ENCODE assay signal across 17 mouse cellular contexts in genomic region chr2:132757911-132758310, GRCm38 (mm10). TPM values are rescaled to one million over a fixed set of nuclear protein-coding genes. Genes with fewer than 3 reads are reported as not detected.
DNase-seq lines count a peak whose midpoint lies in the region; ATAC-seq lines count a peak whose summit lies in the region.
"Had no signal": no experiment of that assay in that cellular context is flagged by ENCODE, and none has a peak within 500 bp of the region (broad histone marks: within the 10 kb centered on the region; RNA-seq: fewer than 3 reads in every experiment).

No protein-coding gene starts in this region.

- no peak overlapping the region for H3K9ac ChIP-seq in midbrain, embryonic 11.5 days (ENCODE audit: low read length)
- no peak overlapping the region for H3K9ac ChIP-seq in midbrain, embryonic 16.5 days (ENCODE audit: low read depth, low read length)
- H3K9ac ChIP-seq: forebrain, postnatal 0 days; intestine, embryonic 15.5 days; lung, embryonic 15.5 days; midbrain, embryonic 15.5 days had no signal

- H3K27me3 ChIP-seq in midbrain, embryonic 11.5 days (ENCODE audit: control insufficient read depth, insufficient read depth, low read length) = no peaks in the 10 kb centered on the region
- H3K27me3 ChIP-seq in midbrain, embryonic 16.5 days (ENCODE audit: control insufficient read depth, insufficient read depth, low read depth, low read length) = no peaks in the 10 kb centered on the region
- H3K27me3 ChIP-seq: intestine, embryonic 15.5 days; lung, embryonic 15.5 days; midbrain, embryonic 15.5 days had no signal

- no peak overlapping the region for H3K27ac ChIP-seq in midbrain, embryonic 11.5 days (ENCODE audit: low read depth, low read length)
- H3K27ac ChIP-seq in midbrain, embryonic 16.5 days (ENCODE audit: low read length) = no peak overlapping the region
- H3K27ac ChIP-seq: hindbrain, embryonic 10.5 days; intestine, embryonic 15.5 days; kidney, postnatal 0 days; lung, embryonic 15.5 days; midbrain, embryonic 15.5 days had no signal

- no peak overlapping the region for H3K4me2 ChIP-seq in midbrain, embryonic 11.5 days
- no peak overlapping the region for H3K4me2 ChIP-seq in midbrain, embryonic 16.5 days (ENCODE audit: low read length)
- H3K4me2 ChIP-seq: intestine, embryonic 15.5 days; liver, embryonic 11.5 days; lung, embryonic 15.5 days; midbrain, embryonic 15.5 days had no signal

- H3K4me3 ChIP-seq in midbrain, embryonic 11.5 days (ENCODE audit: low read depth, low read length) = no peak overlapping the region
- H3K4me3 ChIP-seq in midbrain, embryonic 16.5 days (ENCODE audit: low read depth, low read length) = no peak overlapping the region
- H3K4me3 ChIP-seq: erythroblast, embryonic 14.5 days; hindbrain, embryonic 10.5 days; intestine, embryonic 15.5 days; lung, embryonic 15.5 days; midbrain, embryonic 15.5 days had no signal

- H3K36me3 ChIP-seq in midbrain, embryonic 11.5 days (ENCODE audit: control insufficient read depth, insufficient read depth, low read length) = no peaks in the 10 kb centered on the region
- no peaks in the 10 kb centered on the region for H3K36me3 ChIP-seq in midbrain, embryonic 16.5 days (ENCODE audit: control insufficient read depth, insufficient read depth, low read length)
- H3K36me3 ChIP-seq: hindbrain, embryonic 10.5 days; intestine, embryonic 15.5 days; lung, embryonic 15.5 days; midbrain, embryonic 15.5 days had no signal

- intact Hi-C loops in left cerebral cortex, postnatal 25 days (cut with DNase I) = loop anchor here (1.0 kb wide), 2 partner anchors 23 to 41 kb away; partner anchors contain the start of gene Chgb

- no peaks in the 10 kb centered on the region for H3K4me1 ChIP-seq in midbrain, embryonic 11.5 days (ENCODE audit: control insufficient read depth, insufficient read depth, low read length)
- H3K4me1 ChIP-seq in midbrain, embryonic 16.5 days (ENCODE audit: control insufficient read depth, insufficient read depth, low read length) = peaks cover 2% of the 10 kb centered on the region; the same call in 1 of the 2 replicates
- H3K4me1 ChIP-seq: intestine, embryonic 15.5 days; lung, embryonic 15.5 days had no signal

- H3K9me3 ChIP-seq in midbrain, embryonic 11.5 days (ENCODE audit: control insufficient read depth, low read length) = no peaks in the 10 kb centered on the region
- no peaks in the 10 kb centered on the region for H3K9me3 ChIP-seq in midbrain, embryonic 16.5 days (replicated peaks; ENCODE audit: control insufficient read depth, low read length, poor library complexity, severe bottlenecking)
- H3K9me3 ChIP-seq: hindbrain, embryonic 10.5 days; intestine, embryonic 15.5 days; lung, embryonic 15.5 days; midbrain, embryonic 15.5 days had no signal

- 66% methylated on average over 5 of the region's 5 CpGs for WGBS in midbrain, embryonic 11.5 days
- 59% methylated on average over 5 of the region's 5 CpGs for WGBS in midbrain, embryonic 16.5 days

- no peak for ATAC-seq in midbrain, embryonic 11.5 days (ENCODE audit: low FRiP score)
- ATAC-seq in midbrain, embryonic 16.5 days = no peak
- no peak for ATAC-seq in granulocyte monocyte progenitor cell, adult 5-6 weeks (replicated peaks; ENCODE audit: poor library complexity, severe bottlenecking)
- ATAC-seq: forebrain, postnatal 0 days; intestine, embryonic 15.5 days; midbrain, embryonic 15.5 days had no signal

- peak; percentile 35 for DNase-seq in midbrain, embryonic 11.5 days (ENCODE audit: low spot score, missing footprints)
- DNase-seq in frontal cortex, postnatal 14 days (ENCODE audit: low spot score in 2 of 2) = peak; percentile 48 to 73
- peak; percentile 69 to 97 for DNase-seq in left cerebral cortex, postnatal 25 days (ENCODE audit: low spot score in 2 of 2)
- peak; percentile 92 for DNase-seq in telencephalon, adult 2 months (ENCODE audit: low read depth, low spot score)
- DNase-seq in adrenal gland, adult 18-20 months (ENCODE audit: low spot score in 2 of 2) = no peak
- DNase-seq: adrenal gland, postnatal 25 days; cerebellum, postnatal 10 days; forebrain, postnatal 0 days had no signal

RNA-seq across cellular contexts. Expression of gene Chgb, which starts 23.2 kb away (rescaled TPM):
- polyA plus RNA-seq in midbrain, embryonic 11.5 days (2014; fragmentation: Nextera tagmentation; extraction: Ambion mirVana) = 23.0 and 25.5 TPM in 2 replicates
- 106 and 110 TPM in 2 replicates for polyA plus RNA-seq in midbrain, embryonic 16.5 days (2015; fragmentation: Nextera tagmentation; extraction: Ambion mirVana)
- total RNA-seq in left cerebral cortex, postnatal 25 days (2021) = 100 to 1,000 TPM; 261 TPM
- not detected in 2 replicates for total RNA-seq in granulocyte monocyte progenitor cell, adult 5-6 weeks (2014; fragmentation: Nextera tagmentation)
- total RNA-seq in granulocyte monocyte progenitor cell, adult 5-6 weeks (2017) = not detected in 2 replicates
- 1,000 to 10,000 TPM; 1,487 to 1,858 TPM for total RNA-seq in adrenal gland, adult 18-20 months (2021)
- polyA plus RNA-seq: erythroblast, embryonic 14.5 days had no signal

RNA-seq across cellular contexts. Expression of gene Trmt6, which starts 57.9 kb away (rescaled TPM):
- polyA plus RNA-seq in midbrain, embryonic 11.5 days (2014; fragmentation: Nextera tagmentation; extraction: Ambion mirVana) = 31.8 and 32.9 TPM in 2 replicates
- polyA plus RNA-seq in midbrain, embryonic 16.5 days (2015; fragmentation: Nextera tagmentation; extraction: Ambion mirVana) = 17.7 and 22.2 TPM in 2 replicates
- total RNA-seq in left cerebral cortex, postnatal 25 days (2021) = 10 to 100 TPM; 24.8 to 27.2 TPM
- total RNA-seq in granulocyte monocyte progenitor cell, adult 5-6 weeks (2014; fragmentation: Nextera tagmentation) = 38.4 and 40.4 TPM in 2 replicates
- total RNA-seq in granulocyte monocyte progenitor cell, adult 5-6 weeks (2017) = 47.0 and 55.2 TPM in 2 replicates
- 10 to 100 TPM; 16.8 to 20.5 TPM for total RNA-seq in adrenal gland, adult 18-20 months (2021)

RNA-seq across cellular contexts. Expression of gene Mcm8, which starts 58.0 kb away (rescaled TPM):
- polyA plus RNA-seq in midbrain, embryonic 11.5 days (2014; fragmentation: Nextera tagmentation; extraction: Ambion mirVana) = 23.1 and 23.7 TPM in 2 replicates
- 4.2 and 5.9 TPM in 2 replicates for polyA plus RNA-seq in midbrain, embryonic 16.5 days (2015; fragmentation: Nextera tagmentation; extraction: Ambion mirVana)
- total RNA-seq in left cerebral cortex, postnatal 25 days (2021) = 1 to 10 TPM; 3.9 to 5.6 TPM
- total RNA-seq in granulocyte monocyte progenitor cell, adult 5-6 weeks (2014; fragmentation: Nextera tagmentation) = 13.5 and 14.7 TPM in 2 replicates
- 17.0 and 19.9 TPM in 2 replicates for total RNA-seq in granulocyte monocyte progenitor cell, adult 5-6 weeks (2017)
- total RNA-seq in adrenal gland, adult 18-20 months (2021) = 1 to 10 TPM; 3.4 to 3.7 TPM

Comparison
In these comparisons a context has a peak if more than half of its experiments do, and no peak if none do; other contexts are left out.
1. DNase-seq: peak in midbrain, embryonic 11.5 days (single experiment), frontal cortex, postnatal 14 days (2 of 2), left cerebral cortex, postnatal 25 days (2 of 2) and telencephalon, adult 2 months (single experiment); none in adrenal gland, adult 18-20 months (0 of 2).
2. RNA of gene Chgb, which starts 23.2 kb away (total RNA-seq): 1,487 to 1,858 TPM in adrenal gland, adult 18-20 months and 261 TPM in left cerebral cortex, postnatal 25 days; not detected in granulocyte monocyte progenitor cell, adult 5-6 weeks; every median in the first group is over 100 times any median in the second.